Mouse (Mus musculus) myocyte (in vitro differentiated cells): Measurements from ENCODE around the gene Gm7579. TPM values are rescaled to one million over a fixed set of nuclear protein-coding genes. Genes with fewer than 3 reads are reported as not detected.
"Not testable (repeated sequence)": the region's sequence is repeated elsewhere in the genome, so short reads cannot be mapped to it uniquely, and the experiment has no call there.

ENCODE experiments used
- H3K27me3 ChIP-seq: one replicate; pipeline ENCODE4 v1.6.1; 2011; ENCODE audit not compliant: control insufficient read depth, insufficient read depth, insufficient read length
- H3K36me3 ChIP-seq: one replicate; pipeline ENCODE4 v1.6.1; 2011; ENCODE audit not compliant: control insufficient read depth, insufficient read depth
- H3K4me2 ChIP-seq: one replicate; pipeline ENCODE4 v1.6.1; 2011; ENCODE audit warnings: low read depth, control low read depth
- H3K4me3 ChIP-seq: one replicate; pipeline ENCODE4 v1.5.1; 2011; ENCODE audit warnings: mild to moderate bottlenecking, control low read depth, moderate library complexity
- H3K79me2 ChIP-seq: one replicate; pipeline ENCODE4 v1.6.1; 2011; ENCODE audit not compliant: control insufficient read depth, insufficient read depth
- H3ac ChIP-seq: one replicate; pipeline ENCODE4 v1.6.1; 2011; ENCODE audit not compliant: control insufficient read depth, insufficient read length
- CEBPB ChIP-seq: IDR thresholded peaks from 2 replicates; pipeline ENCODE4 v1.6.1; 2011; ENCODE audit warnings: mild to moderate bottlenecking, moderate library complexity; ENCODE audit not compliant: poor library complexity, insufficient read depth, severe bottlenecking
- E2F4 ChIP-seq: IDR thresholded peaks from one replicate; pipeline ENCODE4 v1.6.1; 2011; ENCODE audit warnings: mild to moderate bottlenecking, control low read depth, moderate library complexity; ENCODE audit not compliant: insufficient read depth
- MAX ChIP-seq: IDR thresholded peaks from one replicate; pipeline ENCODE4 v1.6.1; 2011; ENCODE audit warnings: low read depth, mild to moderate bottlenecking, control low read depth
- MYOD1 ChIP-seq, 3 experiments: IDR thresholded peaks; one replicate each; pipeline ENCODE4 v1.6.1; 2011; ENCODE audit warnings: control low read depth in 2 of 3, low read depth in 2 of 3, mild to moderate bottlenecking in 2 of 3, moderate library complexity in 1 of 3; ENCODE audit not compliant: insufficient read length in 2 of 3, control insufficient read depth in 1 of 3
- MYOG ChIP-seq, 3 experiments: IDR thresholded peaks; one replicate each; pipeline ENCODE4 v1.6.1; 2011; ENCODE audit warnings: control low read depth in 2 of 3, low read depth in 2 of 3, mild to moderate bottlenecking in 2 of 3; ENCODE audit not compliant: insufficient read length in 2 of 3, control insufficient read depth in 1 of 3, insufficient read depth in 1 of 3
- POLR2A ChIP-seq: IDR thresholded peaks from one replicate; pipeline ENCODE4 v1.6.1; 2011; ENCODE audit warnings: low read depth, mild to moderate bottlenecking, control low read depth, moderate library complexity; ENCODE audit not compliant: insufficient read length
- POLR2AphosphoS2 ChIP-seq: IDR thresholded peaks from one replicate; pipeline ENCODE4 v1.6.1; 2011; ENCODE audit warnings: low read depth, control low read depth; ENCODE audit not compliant: insufficient read length
- REST ChIP-seq: IDR thresholded peaks from one replicate; pipeline ENCODE4 v1.6.1; 2011; ENCODE audit warnings: mild to moderate bottlenecking, control low read depth, moderate library complexity; ENCODE audit not compliant: insufficient read depth, insufficient read length
- SRF ChIP-seq: IDR thresholded peaks from one replicate; pipeline ENCODE4 v1.6.1; 2011; ENCODE audit warnings: low read depth; ENCODE audit not compliant: control insufficient read depth, insufficient read length
- TCF12 ChIP-seq: IDR thresholded peaks from one replicate; pipeline ENCODE4 v1.6.1; 2011; ENCODE audit warnings: mild to moderate bottlenecking, control low read depth; ENCODE audit not compliant: poor library complexity, insufficient read depth, severe bottlenecking
- TCF3 ChIP-seq: IDR thresholded peaks from one replicate; pipeline ENCODE4 v1.6.1; 2011; ENCODE audit warnings: low read depth, control low read depth; ENCODE audit not compliant: insufficient read length
- USF1 ChIP-seq: IDR thresholded peaks from one replicate; pipeline ENCODE4 v1.6.1; 2011; ENCODE audit warnings: low read depth, mild to moderate bottlenecking, control low read depth, moderate library complexity
- polyA plus RNA-seq: library from polyadenylated mRNA; unstranded; fragments of >200 nt; fragmentation: generic; extraction: Trizol; gene quantifications from one replicate; pipeline ENCODE4 v1.2.1, GENCODE M21; 2012; ENCODE audit warnings: missing spikeins

Gene Gm7579
- not detected for polyA plus RNA-seq

- H3K79me2 ChIP-seq, result no peaks in the 10 kb centered on the region
- no peaks in the 10 kb centered on the region for H3K36me3 ChIP-seq
- no peak within 1 kb of the TSS for H3ac ChIP-seq
- no peaks in the 10 kb centered on the region for H3K27me3 ChIP-seq
- TF ChIP-seq E2F4 (no peak), CEBPB (no peak), MYOG (IDR thresholded peaks at IDR 0.05; ENCODE audit: control insufficient read depth in 1 of 3, insufficient read depth in 1 of 3, insufficient read length in 2 of 3, low read depth in 2 of 3) (no peak), MYOD1 (IDR thresholded peaks at IDR 0.05; ENCODE audit: control insufficient read depth in 1 of 3, insufficient read length in 2 of 3, low read depth in 2 of 3) (no peak), TCF12 (no peak), MAX (no peak), USF1 (no peak), REST (no peak)
- H3K4me3 ChIP-seq, result no peak within 1 kb of the TSS
- H3K4me2 ChIP-seq, result no peak within 1 kb of the TSS
Measured at GRCm38 (mm10) chr7:142211559-142211958, at the start of gene Gm7579. TSS of gene Gm7579 (plus strand) at chr7:142211859.

GRCm38 (mm10) chr7:142165639-142166038 lies 46.0 kb upstream of the Gm7579 start, which contains the start of gene Gm4553:
TSS of gene Gm4553 (minus strand) at chr7:142165739.
- not testable (repeated sequence) for H3ac ChIP-seq, H3K79me2 ChIP-seq, H3K36me3 ChIP-seq, H3K4me3 ChIP-seq, H3K27me3 ChIP-seq, H3K4me2 ChIP-seq

DNA sequence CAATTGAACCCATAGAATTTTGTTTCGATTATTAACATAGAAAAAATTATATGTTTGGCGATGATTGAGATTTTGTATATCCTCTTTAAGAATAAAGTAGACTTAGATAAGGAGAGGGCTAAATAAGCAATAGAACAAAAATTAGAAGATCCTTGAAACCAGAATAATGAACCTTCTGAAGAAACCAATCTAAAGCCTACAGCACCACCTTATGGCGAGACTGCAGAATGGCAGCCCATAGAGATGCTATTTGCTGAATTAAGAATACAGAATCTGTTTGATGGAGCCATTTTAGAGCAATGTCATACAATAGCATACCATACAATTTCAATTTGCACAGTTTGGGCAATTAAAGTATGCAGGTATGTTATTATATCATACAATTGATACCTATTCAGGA lies 41.8 kb upstream of the Gm7579 start:
- no peak overlapping the region for H3K4me2 ChIP-seq
- no peaks in the 10 kb centered on the region for H3K36me3 ChIP-seq
- no peak overlapping the region for H3ac ChIP-seq
- no peak for TF ChIP-seq REST
- no peak for TF ChIP-seq POLR2A
- no peak for TF ChIP-seq E2F4
- no peaks in the 10 kb centered on the region for H3K79me2 ChIP-seq
- no peaks in the 10 kb centered on the region for H3K27me3 ChIP-seq
- H3K4me3 ChIP-seq, result no peak overlapping the region

DNA sequence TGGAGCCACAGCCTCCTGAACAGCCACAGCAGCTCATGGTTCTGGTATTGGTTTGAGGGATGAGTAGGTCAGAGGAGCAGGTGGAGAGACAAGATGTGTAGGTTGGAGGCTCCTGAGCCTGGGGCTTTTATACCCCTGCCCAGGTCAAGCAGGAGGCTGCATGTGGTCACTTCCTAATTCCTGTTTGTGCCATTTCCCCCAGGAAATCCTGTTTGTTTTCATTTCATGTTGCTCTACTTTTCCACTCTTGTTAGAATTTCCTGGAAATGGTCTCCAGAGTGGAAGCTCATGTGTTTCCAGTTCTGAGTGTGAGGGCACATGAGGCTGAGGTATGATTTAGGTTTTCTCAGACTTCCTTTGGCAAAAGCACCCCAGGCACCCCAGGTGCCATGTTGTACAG lies 35.8 kb upstream of the Gm7579 start, which contains the start of gene Krtap5-2:
Gene Krtap5-2 (minus strand): TSS at position 101 of the 400 bp plus-strand sequence.
- not testable (repeated sequence) for H3K4me3 ChIP-seq, H3ac ChIP-seq, H3K36me3 ChIP-seq, H3K79me2 ChIP-seq, H3K4me2 ChIP-seq, H3K27me3 ChIP-seq

- Histone ChIP-seq H3K4me2 (no peak overlapping the region), H3K27me3 (no peaks in the 10 kb centered on the region), H3K79me2 (no peaks in the 10 kb centered on the region), H3K36me3 (no peaks in the 10 kb centered on the region), H3K4me3 (no peak overlapping the region), H3ac (no peak overlapping the region)
- TF ChIP-seq SRF (no peak), CEBPB (no peak), E2F4 (no peak), MYOD1 (IDR thresholded peaks at IDR 0.05; ENCODE audit: control insufficient read depth in 1 of 3, insufficient read length in 2 of 3, low read depth in 2 of 3) (no peak), POLR2A (no peak), POLR2AphosphoS2 (no peak), USF1 (no peak), TCF3 (no peak), MYOG (IDR thresholded peaks at IDR 0.05; ENCODE audit: control insufficient read depth in 1 of 3, insufficient read depth in 1 of 3, insufficient read length in 2 of 3, low read depth in 2 of 3) (no peak), TCF12 (no peak), REST (no peak), MAX (no peak)
Measured at GRCm38 (mm10) chr7:142178685-142179084, 33.0 kb upstream of the Gm7579 start.

- Histone ChIP-seq H3K36me3 (no peaks in the 10 kb centered on the region), H3K79me2 (no peaks in the 10 kb centered on the region), H3K4me3 (no peak overlapping the region), H3K4me2 (no peak overlapping the region), H3K27me3 (no peaks in the 10 kb centered on the region), H3ac (no peak overlapping the region)
- TF ChIP-seq POLR2A (no peak), CEBPB (no peak), REST (no peak), USF1 (no peak), TCF12 (no peak), MYOD1 (IDR thresholded peaks at IDR 0.05; ENCODE audit: control insufficient read depth in 1 of 3, insufficient read length in 2 of 3, low read depth in 2 of 3) (no peak), TCF3 (no peak), MYOG (IDR thresholded peaks at IDR 0.05; ENCODE audit: control insufficient read depth in 1 of 3, insufficient read depth in 1 of 3, insufficient read length in 2 of 3, low read depth in 2 of 3) (no peak), SRF (no peak), POLR2AphosphoS2 (no peak), MAX (no peak), E2F4 (no peak)
Measured at GRCm38 (mm10) chr7:142181021-142181420, 30.6 kb upstream of the Gm7579 start.
